Mouse (Mus musculus) ES-Bruce4 (cell line): Measurements from ENCODE around the gene Glp1r.

Experiments used
- CTCF ChIP-seq: IDR thresholded peaks from one replicate; pipeline ENCODE4 v1.8.1; 2011; ENCODE audit warnings: low read depth, low read length
- POLR2A ChIP-seq: IDR thresholded peaks from one replicate; pipeline ENCODE4 v1.8.1; 2011; ENCODE audit warnings: low read length; ENCODE audit not compliant: insufficient read depth

DNA sequence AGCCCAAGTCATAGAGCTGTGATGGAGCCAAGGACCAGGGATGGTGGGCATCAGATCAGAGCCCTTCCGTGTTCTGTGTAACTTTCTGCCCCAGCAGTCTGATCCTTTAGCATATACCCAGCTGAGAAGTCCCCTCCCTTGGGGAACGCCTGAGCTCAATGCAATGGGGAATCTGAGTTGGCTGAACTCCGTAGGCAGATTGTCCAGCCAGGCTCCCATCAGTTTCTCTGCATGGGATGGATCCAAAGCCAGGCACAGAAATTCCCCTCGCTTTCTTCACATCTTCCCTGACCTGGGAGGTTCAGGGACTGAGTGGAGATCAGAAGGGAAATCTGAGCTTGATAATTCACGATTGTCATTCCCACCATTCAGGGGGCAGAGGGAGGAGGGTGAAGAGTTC lies 33.7 kb downstream of the Glp1r start:
- TF ChIP-seq POLR2A (no peak), CTCF (no peak)
